Mouse (Mus musculus): Measurements from ENCODE around the gene 1700029H14Rik.

DNA sequence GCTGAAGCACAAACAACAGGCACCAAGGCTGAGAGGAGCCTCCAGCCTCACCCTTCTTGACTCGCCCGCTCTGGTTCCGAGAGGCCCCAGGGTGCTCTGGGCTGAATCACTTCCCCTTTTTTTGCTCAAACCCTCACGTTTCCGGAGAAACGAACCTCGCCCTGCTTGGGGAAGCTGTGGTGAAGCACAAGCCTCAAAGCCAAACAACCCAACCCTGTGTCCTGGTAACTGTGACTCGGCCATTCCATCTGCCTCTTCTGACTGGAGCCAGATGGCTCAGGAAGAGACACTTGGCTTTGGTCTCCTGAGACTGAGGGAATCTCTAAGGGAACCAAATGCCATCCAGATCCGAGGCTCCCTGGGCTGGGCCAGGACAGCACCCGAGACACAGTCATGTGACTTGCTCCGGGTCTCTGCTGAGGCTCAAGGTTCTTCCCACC lies 32.6 kb upstream of the 1700029H14Rik start:
- no peak for TF ChIP-seq CTCF (IDR thresholded peaks at IDR 0.05; ENCODE audit: borderline replicate concordance, insufficient read depth, low read depth, low read length)
- no peak for TF ChIP-seq POLR2A (IDR thresholded peaks at IDR 0.05; ENCODE audit: borderline replicate concordance, insufficient read depth, low read length)

Measured in cerebellum, adult 2 months (tissue).